Mouse (Mus musculus): ENCODE measurements around the gene Kcnn1.
"Not testable (repeated sequence)": the region's sequence is repeated elsewhere in the genome, so short reads cannot be mapped to it uniquely, and the experiment has no call there.

Kcnn1 gene

DNA sequence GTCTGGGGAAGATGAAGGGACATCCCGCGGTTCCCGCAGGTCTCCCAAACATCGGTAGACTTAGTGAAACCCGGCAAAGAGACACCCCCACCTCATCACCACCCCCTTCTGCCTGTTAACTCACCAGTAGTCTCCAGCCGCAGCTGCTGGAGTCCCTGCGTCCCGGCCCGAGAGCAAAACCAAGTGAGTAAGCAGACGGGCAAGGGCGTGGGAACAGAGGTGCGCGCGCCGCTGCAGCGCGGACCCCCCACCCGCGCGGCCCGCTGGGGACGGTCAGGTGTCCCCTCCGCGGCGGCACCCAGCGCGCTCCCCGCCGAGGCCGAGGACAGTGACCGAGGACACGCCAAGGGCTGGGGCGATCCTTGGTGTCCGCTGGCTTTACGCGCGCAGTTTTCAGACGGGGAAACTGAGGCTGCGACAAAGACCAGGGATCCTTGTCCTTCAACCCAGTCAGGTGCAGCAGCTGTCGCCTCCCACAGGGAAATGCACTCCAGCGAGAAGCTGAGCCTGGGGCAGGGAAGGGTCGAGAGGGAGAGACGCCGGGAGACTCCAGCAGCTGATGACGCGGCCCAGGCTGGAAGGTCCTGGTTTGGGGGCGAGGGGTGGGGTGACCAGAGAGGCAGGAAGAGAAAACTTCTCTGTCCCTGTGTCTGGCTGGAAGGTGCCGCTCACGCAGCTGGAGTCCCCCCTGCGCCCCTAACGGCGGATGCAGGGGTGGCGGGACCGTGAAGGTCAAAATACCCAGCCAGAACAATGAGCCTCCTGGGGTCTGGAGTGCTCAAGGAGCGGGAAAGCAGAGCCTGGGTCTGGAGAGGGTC, at the start of gene Kcnn1:
Gene Kcnn1 (minus strand): TSS at position 435 of the 818 bp plus-strand sequence.
- in situ Hi-C loops (cut with MboI; ENCODE audit: low pct_unique_long_range_greater_than_20kb in 1 of 2, low sequenced_read_pairs in 2 of 2, unreplicated experiment in 1 of 2): no loop called here

DNA sequence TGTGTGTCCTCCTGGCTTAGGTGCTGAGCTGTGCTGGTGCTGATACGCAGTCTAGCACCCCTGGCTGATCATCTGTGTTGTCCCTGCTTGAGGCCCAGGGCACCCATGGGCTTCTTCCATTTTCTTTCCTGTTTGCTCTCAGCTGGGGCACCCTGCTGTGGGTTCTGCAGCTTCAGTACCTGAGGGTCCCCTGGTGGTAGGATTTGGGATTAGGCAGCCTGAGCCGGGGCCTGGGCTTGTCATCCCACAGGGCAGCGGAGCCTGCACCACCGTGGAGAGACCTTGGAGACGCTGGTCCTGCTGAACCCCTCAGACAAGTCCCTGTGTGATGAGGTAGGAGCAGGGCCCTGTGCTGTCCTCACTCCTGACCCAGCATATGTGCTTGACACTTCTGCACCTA, 48.5 kb upstream of the Kcnn1 start:
- in situ Hi-C loops (cut with MboI; ENCODE audit: low pct_unique_long_range_greater_than_20kb in 1 of 2, low sequenced_read_pairs in 2 of 2, unreplicated experiment in 1 of 2): no loop called here

DNA sequence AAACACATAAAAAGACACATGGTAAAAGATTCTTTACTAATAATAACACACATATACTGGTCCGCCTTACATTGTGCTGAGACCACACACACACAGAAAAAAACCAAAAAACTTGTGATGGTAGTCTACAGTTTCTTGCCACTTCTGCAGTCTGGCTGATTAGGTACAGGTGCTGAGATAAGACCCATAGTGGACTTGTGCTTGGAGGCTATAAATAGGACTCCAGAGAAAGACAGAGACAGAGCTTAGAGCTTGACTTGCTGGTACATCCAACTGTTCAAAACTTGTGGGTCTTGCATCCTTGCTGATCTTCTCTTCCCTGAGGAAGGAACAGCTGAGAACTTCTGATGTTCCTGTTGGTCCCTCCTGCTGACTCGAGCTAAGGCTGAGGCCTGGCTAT, 44.5 kb upstream of the Kcnn1 start:
- in situ Hi-C loops (cut with MboI; ENCODE audit: low pct_unique_long_range_greater_than_20kb in 1 of 2, low sequenced_read_pairs in 2 of 2, unreplicated experiment in 1 of 2): no loop called here

DNA sequence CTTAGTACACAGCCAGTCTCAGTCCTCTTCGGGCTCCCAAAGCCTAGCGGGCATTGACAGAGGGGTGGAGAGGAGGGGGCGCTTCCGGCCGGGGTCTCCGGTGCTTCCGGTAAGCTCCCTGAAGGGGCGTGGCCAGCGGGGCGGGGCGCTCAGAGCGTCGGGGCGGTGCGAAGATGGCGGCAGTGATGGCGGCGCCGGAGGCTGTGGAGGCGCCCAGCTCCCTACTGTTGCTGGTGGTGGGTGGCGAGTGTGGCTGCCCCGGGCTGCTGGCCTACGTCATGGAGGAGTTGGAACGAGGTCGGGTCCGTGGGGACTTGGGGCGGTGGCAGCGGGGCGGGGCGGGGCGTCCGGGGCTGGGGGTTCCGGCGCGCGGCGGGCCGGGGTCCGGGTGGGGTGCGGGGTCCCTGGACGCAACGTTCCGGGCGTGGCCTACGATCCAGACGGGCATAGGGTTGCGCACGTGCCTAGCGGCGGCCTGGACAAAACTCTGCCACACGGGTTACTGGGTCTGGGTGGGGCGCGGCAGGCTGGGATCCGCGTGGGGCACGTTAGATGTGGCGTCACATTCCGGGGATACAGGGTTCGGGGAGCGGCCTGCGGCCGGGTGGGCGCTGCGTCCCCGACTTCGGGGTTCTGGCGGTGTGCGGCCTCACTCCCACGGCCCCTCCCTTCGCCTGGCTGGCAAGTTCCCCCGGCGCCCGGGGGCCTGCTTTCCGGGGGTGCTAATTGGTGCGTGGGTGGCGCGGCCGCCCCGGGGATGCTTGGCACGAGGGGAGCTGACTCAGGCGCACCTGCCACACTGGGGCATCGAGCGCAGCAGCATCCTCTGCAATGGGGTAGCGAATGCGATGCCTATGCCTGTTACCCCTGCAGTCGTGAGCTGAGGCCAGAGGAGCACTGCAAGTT, 43.0 kb upstream of the Kcnn1 start, which contains the start of gene Map1s:
Gene Map1s (plus strand): TSS at position 102 of the 906 bp plus-strand sequence.
- in situ Hi-C loops (cut with MboI; ENCODE audit: low pct_unique_long_range_greater_than_20kb in 1 of 2, low sequenced_read_pairs in 2 of 2, unreplicated experiment in 1 of 2): no loop called here

DNA sequence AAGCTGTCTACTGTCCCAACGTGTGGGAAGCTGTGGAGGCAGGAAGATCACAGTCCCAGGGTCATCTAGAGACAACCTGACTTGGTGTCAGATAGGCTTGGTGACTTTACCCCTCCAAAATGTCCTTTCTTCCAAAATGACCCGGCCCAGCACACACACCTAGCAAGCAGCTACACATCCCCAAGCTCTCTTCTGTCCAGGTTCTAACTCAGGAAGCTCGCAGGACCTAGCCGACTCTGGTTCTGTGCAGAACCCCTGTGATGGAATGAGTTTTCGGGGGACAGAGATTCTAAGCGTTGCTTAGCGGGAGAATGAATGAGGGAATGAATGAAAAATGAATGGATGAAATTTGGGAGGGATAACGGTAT, 42.4 kb upstream of the Kcnn1 start:
- in situ Hi-C loops (cut with MboI; ENCODE audit: low pct_unique_long_range_greater_than_20kb in 1 of 2, low sequenced_read_pairs in 2 of 2, unreplicated experiment in 1 of 2): no loop called here

DNA sequence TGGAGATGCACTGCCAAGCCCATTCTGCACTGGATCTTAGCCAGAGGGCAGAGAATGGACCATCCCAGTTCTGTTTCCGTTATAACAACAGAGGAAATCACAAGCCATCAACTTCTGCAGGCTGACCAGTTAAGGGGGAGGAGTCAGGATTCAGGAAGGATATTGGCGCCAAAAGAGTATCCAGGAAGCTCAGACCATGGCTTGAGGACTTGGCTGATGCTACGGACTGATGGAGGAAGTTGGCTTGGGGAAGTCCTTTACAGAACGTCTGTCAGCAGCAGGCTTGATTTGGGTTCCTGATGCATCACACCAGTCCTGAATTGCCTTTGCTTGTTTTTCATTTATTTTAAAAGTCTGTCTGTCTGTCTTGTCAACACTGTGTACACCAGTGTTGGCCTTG, 41.5 kb upstream of the Kcnn1 start:
- in situ Hi-C loops (cut with MboI; ENCODE audit: low pct_unique_long_range_greater_than_20kb in 1 of 2, low sequenced_read_pairs in 2 of 2, unreplicated experiment in 1 of 2): no loop called here

DNA sequence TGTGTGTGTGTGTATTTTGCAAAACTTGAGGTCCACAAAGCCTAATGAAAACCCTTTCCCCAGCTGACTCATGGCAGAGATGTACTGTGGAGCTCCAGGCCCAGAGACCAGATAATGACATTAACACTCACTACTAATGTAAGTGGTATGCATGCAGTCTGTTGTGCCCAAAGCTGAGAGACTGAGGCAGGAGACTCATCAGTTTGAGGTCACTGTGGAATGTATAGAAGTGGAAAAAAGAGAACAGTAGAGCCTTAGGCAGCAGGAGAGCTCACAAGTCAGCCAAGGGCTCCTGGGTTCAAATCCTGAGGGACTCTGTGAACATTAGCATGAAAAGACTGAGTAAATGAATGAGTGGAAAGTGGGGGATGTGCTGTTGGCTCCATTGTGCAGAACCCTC, 40.5 kb upstream of the Kcnn1 start:
- in situ Hi-C loops (cut with MboI; ENCODE audit: low pct_unique_long_range_greater_than_20kb in 1 of 2, low sequenced_read_pairs in 2 of 2, unreplicated experiment in 1 of 2): no loop called here

DNA sequence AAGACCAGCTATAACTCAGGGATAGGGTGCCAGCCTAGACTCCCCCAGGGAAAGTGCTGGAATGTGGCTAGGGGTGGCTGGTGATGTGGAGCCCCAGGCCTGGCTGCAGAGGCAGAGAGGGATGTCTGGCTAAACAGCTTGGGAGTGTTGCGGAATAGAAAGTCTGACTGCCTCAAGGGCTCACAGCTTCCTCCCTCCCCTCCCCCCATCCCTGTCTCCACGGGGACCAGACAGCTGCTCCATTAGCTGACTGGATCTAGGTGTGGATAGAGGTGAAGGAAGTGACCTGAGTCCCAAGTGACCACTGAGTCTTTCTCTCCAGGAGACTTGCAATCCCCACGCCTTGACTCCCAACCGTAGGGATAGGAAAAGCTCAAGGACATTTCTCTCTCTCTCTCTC, 40.1 kb upstream of the Kcnn1 start:
- in situ Hi-C loops (cut with MboI; ENCODE audit: low pct_unique_long_range_greater_than_20kb in 1 of 2, low sequenced_read_pairs in 2 of 2, unreplicated experiment in 1 of 2): no loop called here

DNA sequence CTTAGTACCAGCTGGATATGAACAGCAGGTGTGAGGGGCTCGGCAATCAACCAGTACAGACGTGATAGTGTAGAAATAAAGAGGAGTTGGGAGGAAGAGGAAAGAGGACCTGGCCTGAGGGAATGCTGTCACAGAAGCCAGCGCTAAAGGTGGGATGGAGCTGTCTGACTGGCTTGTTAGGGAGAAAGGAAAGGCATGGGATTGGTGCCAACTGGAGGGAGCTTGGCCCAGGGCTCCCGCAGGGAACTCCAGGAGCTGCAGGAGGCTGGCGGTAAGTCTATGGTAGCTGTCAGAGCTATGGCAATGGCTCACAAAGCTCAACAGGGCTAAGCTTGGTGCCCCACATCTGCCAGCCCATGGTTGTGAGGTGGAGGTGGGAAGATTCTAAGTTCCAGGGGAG, 39.2 kb upstream of the Kcnn1 start:
- in situ Hi-C loops (cut with MboI; ENCODE audit: low pct_unique_long_range_greater_than_20kb in 1 of 2, low sequenced_read_pairs in 2 of 2, unreplicated experiment in 1 of 2): no loop called here

DNA sequence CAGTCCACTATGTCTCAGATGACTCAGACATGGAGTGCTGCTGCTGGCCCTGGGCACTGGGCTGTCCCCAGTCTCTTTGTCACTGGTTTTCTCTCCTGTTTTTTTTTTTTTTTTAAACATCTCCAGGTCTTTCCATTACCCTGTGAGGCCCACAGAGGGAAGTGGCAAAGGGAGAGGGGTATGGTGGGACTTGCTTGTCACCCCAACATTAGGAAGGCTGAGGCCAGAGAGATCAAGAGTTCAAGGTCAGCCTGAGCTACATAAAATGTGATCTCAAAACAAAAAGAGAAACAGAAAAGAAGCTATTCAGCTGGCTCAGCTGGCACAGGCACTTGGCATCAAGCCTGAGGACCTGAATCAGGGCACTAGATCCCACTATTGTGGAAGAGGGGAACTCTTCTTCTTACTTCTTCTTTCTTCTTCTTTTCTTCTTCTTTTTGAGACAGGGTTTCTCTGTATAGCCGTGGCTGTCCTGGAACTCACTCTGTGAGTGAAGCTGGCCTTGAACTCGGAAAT, 37.9 kb upstream of the Kcnn1 start:
- in situ Hi-C loops (cut with MboI; ENCODE audit: low pct_unique_long_range_greater_than_20kb in 1 of 2, low sequenced_read_pairs in 2 of 2, unreplicated experiment in 1 of 2): no loop called here

DNA sequence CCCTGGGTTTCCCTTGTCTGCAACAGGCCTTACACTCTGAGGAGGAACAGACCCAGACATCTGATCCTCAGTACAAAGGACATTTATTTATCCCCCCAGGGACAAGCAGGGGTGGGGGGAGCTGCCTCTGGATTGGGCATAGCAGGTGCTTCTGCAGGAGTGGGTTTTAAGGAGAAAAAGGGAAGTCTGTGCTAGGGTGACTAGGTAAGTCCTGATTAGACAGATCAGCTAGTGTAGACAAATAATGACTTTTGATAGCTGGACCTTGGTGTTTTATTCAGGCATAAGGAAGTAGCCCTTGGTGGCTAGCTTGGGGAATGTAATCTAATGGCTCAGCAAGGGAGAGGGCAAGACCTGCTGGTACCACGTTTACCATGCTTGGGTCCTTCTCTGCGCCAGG, 36.2 kb upstream of the Kcnn1 start:
- in situ Hi-C loops (cut with MboI; ENCODE audit: low pct_unique_long_range_greater_than_20kb in 1 of 2, low sequenced_read_pairs in 2 of 2, unreplicated experiment in 1 of 2): no loop called here

DNA sequence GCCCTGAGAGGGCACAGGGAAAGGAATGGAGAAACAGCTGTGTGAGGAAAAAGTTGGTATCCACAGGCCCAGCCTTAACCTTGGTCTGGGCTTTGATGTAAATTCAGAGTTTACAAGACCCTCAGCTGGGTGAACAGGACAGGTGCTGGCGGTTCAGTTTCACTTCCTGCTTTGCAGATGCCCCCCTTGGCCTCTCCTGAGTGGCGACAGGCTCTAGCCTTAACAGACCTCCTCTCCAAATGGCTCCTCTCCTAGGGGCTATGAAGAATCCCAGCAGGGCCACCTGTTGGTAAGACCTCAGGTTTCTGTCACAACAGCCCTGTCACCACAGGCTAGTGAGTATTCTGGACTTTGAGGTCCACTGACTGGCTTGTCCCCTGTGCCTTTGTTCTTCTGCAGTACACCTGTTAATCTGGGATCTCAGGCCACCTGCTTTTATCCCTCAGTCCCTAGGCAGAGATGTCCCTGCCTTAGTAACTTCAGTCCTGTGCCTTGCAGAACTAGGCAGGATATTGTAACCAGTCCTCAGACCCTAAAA, 35.7 kb upstream of the Kcnn1 start:
- in situ Hi-C loops (cut with MboI; ENCODE audit: low pct_unique_long_range_greater_than_20kb in 1 of 2, low sequenced_read_pairs in 2 of 2, unreplicated experiment in 1 of 2): no loop called here

DNA sequence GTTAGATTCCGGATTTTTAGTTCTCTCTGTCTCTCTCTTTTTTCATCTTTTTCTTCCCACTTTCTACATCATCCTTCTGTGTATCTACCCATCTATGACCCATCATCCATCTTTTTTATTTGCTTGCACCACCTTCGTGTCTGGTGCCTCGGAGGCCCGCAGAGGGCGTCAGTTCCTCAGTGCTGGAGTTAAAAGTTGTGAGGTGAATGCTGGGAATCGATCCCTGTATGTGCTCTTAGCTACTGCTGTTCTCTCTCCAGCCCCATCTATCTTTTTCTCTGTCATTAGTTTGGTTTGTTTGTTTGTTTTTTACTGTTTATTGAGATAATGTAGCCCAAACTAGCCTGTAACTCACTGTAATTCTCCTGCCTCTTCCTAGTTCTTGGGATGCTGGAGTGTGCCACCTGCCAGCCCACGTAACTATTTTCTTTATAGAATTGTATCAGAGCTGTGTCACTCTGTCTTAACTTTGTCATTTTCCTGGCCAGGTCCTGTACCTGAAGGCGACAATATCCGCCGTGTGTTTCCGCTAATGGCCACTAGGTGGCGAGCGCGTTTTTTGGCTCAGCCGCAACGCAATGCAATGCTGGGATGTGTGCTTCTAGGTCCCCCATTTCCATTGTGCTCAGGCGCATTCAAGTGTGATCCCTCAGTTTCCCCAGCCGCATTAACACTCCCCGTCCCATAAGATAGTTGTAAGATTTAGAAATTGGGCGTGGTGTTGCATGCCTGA, 34.8 kb upstream of the Kcnn1 start:
- in situ Hi-C loops (cut with MboI; ENCODE audit: low pct_unique_long_range_greater_than_20kb in 1 of 2, low sequenced_read_pairs in 2 of 2, unreplicated experiment in 1 of 2): no loop called here

DNA sequence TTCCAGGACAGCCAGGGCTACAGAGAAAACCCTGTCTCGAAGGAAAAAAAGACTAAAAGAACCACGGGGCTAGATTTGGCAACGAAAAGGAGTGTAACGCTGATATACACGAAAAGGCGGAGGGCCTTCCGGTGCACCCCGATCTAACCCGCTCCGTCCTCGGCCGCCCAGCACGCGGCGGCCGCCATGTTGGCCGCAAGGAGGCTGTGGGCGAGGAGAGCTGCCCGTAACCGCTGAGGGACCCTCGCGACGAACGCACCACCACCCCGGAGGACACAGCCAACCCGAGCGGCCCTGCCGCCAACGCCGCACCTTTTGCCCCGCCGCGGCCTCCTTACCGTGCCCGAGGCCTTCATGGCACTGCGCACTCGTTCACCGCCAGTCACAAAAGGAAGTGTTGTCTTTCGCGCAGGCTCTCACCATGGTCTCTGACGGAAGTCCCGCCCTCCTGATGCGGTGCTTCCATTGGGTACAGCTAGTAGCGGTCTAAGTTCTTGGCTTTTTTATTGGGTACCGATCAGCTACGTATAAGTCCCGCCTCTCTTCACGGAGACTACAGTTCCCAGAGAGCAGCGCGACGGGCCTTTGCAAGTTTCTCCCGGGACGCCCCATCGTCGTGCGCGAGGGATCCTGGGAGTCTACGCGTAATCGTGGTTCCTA, 34.1 kb upstream of the Kcnn1 start, which contains the start of gene Rpl18a:
Gene Rpl18a (minus strand): TSS at position 392 of the 660 bp plus-strand sequence.
- in situ Hi-C loops (cut with MboI; ENCODE audit: low pct_unique_long_range_greater_than_20kb in 1 of 2, low sequenced_read_pairs in 2 of 2, unreplicated experiment in 1 of 2): no loop called here

DNA sequence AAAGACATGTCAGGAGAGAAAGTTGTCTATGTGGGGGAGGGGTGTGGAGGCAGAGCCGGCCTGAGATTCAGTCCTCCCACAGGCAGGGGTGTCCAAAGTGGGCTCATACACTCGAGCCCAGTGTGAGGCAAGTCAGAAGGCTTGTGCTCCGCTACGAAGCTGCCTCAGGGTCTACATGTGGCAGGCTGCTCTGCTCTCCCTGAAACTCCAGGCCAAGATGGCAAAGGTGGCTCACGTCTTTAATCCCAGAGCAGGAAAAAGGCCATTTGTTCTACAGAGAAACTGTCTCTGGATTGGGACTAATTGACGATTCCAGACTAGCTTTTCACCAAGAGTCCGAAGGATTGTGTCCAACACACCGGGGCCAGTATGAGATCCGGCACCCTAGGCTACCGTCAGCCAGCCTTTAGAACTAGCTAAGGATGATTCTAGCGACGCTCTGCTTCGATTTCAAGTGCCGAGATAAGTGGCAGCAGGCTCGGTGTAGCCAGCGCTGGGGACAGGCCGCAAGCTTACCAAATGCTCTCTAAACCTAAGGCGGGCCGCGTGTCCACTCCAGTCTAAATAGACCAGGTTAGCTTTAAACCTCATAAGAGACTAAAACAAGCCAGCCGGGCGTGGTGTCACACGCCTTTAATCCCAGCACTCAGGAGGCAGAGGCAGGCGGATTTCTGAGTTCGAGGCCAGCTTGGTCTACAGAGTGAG, 33.4 kb upstream of the Kcnn1 start:
- in situ Hi-C loops (cut with MboI; ENCODE audit: low pct_unique_long_range_greater_than_20kb in 1 of 2, low sequenced_read_pairs in 2 of 2, unreplicated experiment in 1 of 2): no loop called here

DNA sequence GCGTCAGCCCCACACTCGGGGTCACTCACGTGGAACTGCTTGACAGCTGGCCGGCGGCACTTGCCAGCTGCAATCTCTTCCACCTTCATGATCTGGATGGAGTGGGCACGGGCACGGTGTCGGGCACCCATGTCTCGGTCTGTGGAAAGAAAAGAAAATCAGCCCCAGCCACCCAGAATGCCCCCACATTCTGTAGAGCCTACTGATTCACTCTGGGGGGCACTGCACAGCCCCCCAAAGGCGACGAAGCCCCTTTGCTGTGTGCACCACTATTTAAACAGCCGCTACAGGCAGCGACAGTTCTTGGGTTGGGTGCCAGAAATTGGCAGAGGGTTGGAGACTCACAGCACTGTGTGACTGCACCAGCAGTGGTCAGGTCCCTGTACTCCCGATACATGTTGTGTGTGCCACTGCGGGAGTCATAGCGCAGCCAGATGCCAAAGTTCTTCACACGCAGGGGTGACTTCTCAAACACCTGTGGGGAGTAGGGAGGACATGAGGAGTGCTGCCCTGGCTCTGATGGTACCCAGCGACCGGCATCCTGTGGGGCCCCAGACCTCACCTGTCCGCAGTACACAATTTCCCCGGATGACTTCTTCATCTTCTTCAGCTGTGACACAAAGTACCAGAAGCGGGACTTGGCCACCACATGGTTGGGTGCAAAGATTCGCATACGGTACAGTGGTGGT, 32.7 kb upstream of the Kcnn1 start:
- in situ Hi-C loops (cut with MboI; ENCODE audit: low pct_unique_long_range_greater_than_20kb in 1 of 2, low sequenced_read_pairs in 2 of 2, unreplicated experiment in 1 of 2): not testable (repeated sequence)

Measured in mouse embryonic stem cell (cell line).